Mouse (Mus musculus) ES-Bruce4 (cell line): Measurements from ENCODE around the gene Fxn.

Source experiments
- CTCF ChIP-seq: IDR thresholded peaks from one replicate; pipeline ENCODE4 v1.8.1; 2011; ENCODE audit warnings: low read depth, low read length
- EP300 ChIP-seq: IDR thresholded peaks from 2 replicates; pipeline ENCODE4 v1.6.1; 2011; ENCODE audit warnings: low read depth, low read length; ENCODE audit not compliant: insufficient read depth
- POLR2A ChIP-seq: IDR thresholded peaks from one replicate; pipeline ENCODE4 v1.8.1; 2011; ENCODE audit warnings: low read length; ENCODE audit not compliant: insufficient read depth

DNA sequence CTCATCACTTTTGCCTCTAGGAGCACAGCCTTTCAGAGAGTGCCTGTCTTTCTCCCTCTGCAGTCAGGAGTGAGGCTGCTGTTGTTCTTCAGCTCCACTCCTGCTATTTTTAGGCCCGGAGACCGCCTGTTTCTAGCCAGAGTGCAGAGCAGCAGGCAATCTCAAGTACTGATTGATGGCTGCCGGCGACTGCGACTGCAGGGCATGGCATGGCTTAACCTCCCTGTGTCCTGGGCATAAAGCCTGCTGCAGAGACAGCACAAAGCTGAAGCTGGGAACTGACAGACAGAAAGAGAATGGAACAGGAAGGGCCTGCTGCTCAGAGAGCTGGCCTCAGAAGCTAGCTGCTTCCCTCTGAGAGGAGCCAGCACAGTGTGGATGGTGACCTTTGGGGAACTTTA is 27.9 kb upstream of the Fxn start:
- TF ChIP-seq CTCF: no peak
- TF ChIP-seq POLR2A: no peak
- no peak for TF ChIP-seq EP300
